Mouse (Mus musculus) testis, adult 2 months (tissue): Measurements from ENCODE around the gene Gm2000.

Experiments used
- CTCF ChIP-seq: fragments of 200-500 bp; IDR thresholded peaks from 2 replicates; pipeline ENCODE4 v1.5.1; 2012; ENCODE audit warnings: low read depth, mild to moderate bottlenecking, inconsistent platforms, low read length, moderate library complexity; ENCODE audit not compliant: control insufficient read depth, insufficient read depth, insufficient replicate concordance
- POLR2A ChIP-seq: fragments of 200-500 bp; IDR thresholded peaks from 2 replicates; pipeline ENCODE4 v1.6.1; 2012; ENCODE audit warnings: low read depth, mild to moderate bottlenecking, inconsistent platforms, low read length, moderate library complexity; ENCODE audit not compliant: control insufficient read depth

- no peak for TF ChIP-seq POLR2A
- no peak for TF ChIP-seq CTCF
Observed at GRCm38 (mm10) chr1:156403251-156403650, 37.4 kb downstream of the Gm2000 start.
